Mouse (Mus musculus) E14TG2a.4 (cell line): ENCODE data around the gene Ldah.

Experiments
- CTCF ChIP-seq: conservative IDR thresholded peaks from 2 replicates; pipeline ENCODE4 v1.5.1; 2014; ENCODE audit warnings: low read length
- NANOG ChIP-seq: IDR thresholded peaks from 2 replicates; pipeline ENCODE4 v1.6.1; 2014; ENCODE audit warnings: borderline replicate concordance, low read length, mixed read lengths
- POU5F1 ChIP-seq: IDR thresholded peaks from 2 replicates; pipeline ENCODE4 v1.6.1; 2014; ENCODE audit warnings: low read length, borderline replicate concordance

- TF ChIP-seq CTCF (no peak), NANOG (no peak), POU5F1 (no peak)
Measured at GRCm38 (mm10) chr12:8300111-8300480, 92.2 kb downstream of the Ldah start.
